Mouse (Mus musculus) liver, embryonic 11.5 days (tissue): ENCODE results near the gene Aamp. TPM values are rescaled to one million over a fixed set of nuclear protein-coding genes. Genes with fewer than 3 reads are reported as not detected.
A peak's percentile ranks its signal among the peaks of the same experiment; 100 is the strongest.
"Not testable (repeated sequence)": the region's sequence is repeated elsewhere in the genome, so short reads cannot be mapped to it uniquely, and the experiment has no call there.

Source experiments
- ATAC-seq: fragments of 200-750 bp; cut with Nextera tagmentation; replicated peaks from 2 replicates; pipeline ENCODE4 v1.8.0; 2017; ENCODE audit warnings: moderate number of reproducible peaks, mild to moderate bottlenecking, moderate TSS enrichment, moderate library complexity; ENCODE audit not compliant: low FRiP score
- DNase-seq: peaks from one replicate; pipeline ENCODE4 v3.0.0-alpha.2; 2017; ENCODE audit warnings: low spot score
- H3K27ac ChIP-seq: fragments of 300-500 bp; sonication (generic); 2 replicates; pipeline ENCODE4 v1.5.1; 2014; ENCODE audit warnings: mild to moderate bottlenecking, low read depth, low read length, control low read depth
- H3K27me3 ChIP-seq: fragments of 300-500 bp; sonication (generic); replicated peaks from 2 replicates; pipeline ENCODE4 v1.6.1; 2014; ENCODE audit warnings: low read length, mixed read lengths; ENCODE audit not compliant: control insufficient read depth, insufficient read depth
- H3K36me3 ChIP-seq: fragments of 300-500 bp; sonication (generic); 2 replicates; pipeline ENCODE4 v1.6.1; 2014; ENCODE audit warnings: mild to moderate bottlenecking, low read length, moderate library complexity, mixed read lengths; ENCODE audit not compliant: control insufficient read depth, insufficient read depth
- H3K4me1 ChIP-seq: fragments of 300-500 bp; sonication (generic); replicated peaks from 2 replicates; pipeline ENCODE4 v1.6.1; 2014; ENCODE audit warnings: low read length, mixed read lengths; ENCODE audit not compliant: control insufficient read depth, insufficient read depth
- H3K4me2 ChIP-seq: fragments of 300-500 bp; sonication (generic); 2 replicates; pipeline ENCODE4 v1.6.1; 2014; ENCODE audit warnings: mild to moderate bottlenecking, control low read depth, moderate library complexity
- H3K4me3 ChIP-seq: fragments of 300-500 bp; sonication (generic); 2 replicates; pipeline ENCODE4 v1.5.1; 2014; ENCODE audit warnings: low read depth, low read length, control low read depth
- H3K9ac ChIP-seq: fragments of 300-500 bp; sonication (generic); 2 replicates; pipeline ENCODE4 v1.6.1; 2014; ENCODE audit warnings: low read depth, low read length, control low read depth
- H3K9me3 ChIP-seq: fragments of 300-500 bp; sonication (generic); 2 replicates; pipeline ENCODE4 v1.6.1; 2016; ENCODE audit warnings: low read length, inconsistent platforms, mixed read lengths; ENCODE audit not compliant: control insufficient read depth
- WGBS: fragments of 180-500 bp; shearing (Covaris S2); extraction: QIAGEN DNeasy Blood & Tissue Kit; methylation state at CpG from one replicate; pipeline ENCODE4 v1.1.7; 2014; 5-methylcytosine and 5-hydroxymethylcytosine counted together
- polyA plus RNA-seq: library from polyadenylated mRNA; unstranded; fragments of >200 nt; fragmentation: Nextera tagmentation; extraction: Ambion mirVana; gene quantifications from 2 replicates; pipeline ENCODE4 v1.2.1, GENCODE M21; 2014

The Aamp gene
- polyA plus RNA-seq, 1 experiment from 2014 or later, result 193 TPM

- H3K4me1 ChIP-seq, result peaks cover 16% of the 10 kb centered on the region
- H3K9ac ChIP-seq, result no peak overlapping the region
- H3K9me3 ChIP-seq, result no peaks in the 10 kb centered on the region
- DNase-seq (no peak), ATAC-seq (no peak)
- WGBS, result 81% methylated on average over 9 of the region's 9 CpGs
- H3K27ac ChIP-seq, result no peak overlapping the region
- H3K4me2 ChIP-seq, result no peak overlapping the region
- H3K36me3 ChIP-seq, result peaks cover 11% of the 10 kb centered on the region
- no peaks in the 10 kb centered on the region for H3K27me3 ChIP-seq
- H3K4me3 ChIP-seq, result no peak overlapping the region
These were observed 4.7 kb upstream of the Aamp start for GRCm38 (mm10) chr1:74289248-74289647.

- DNase-seq (no peak), ATAC-seq (no peak)
- Histone ChIP-seq H3K4me1 (peaks cover 14% of the 10 kb centered on the region), H3K27ac (no peak overlapping the region), H3K36me3 (peaks cover 9% of the 10 kb centered on the region), H3K27me3 (no peaks in the 10 kb centered on the region), H3K4me2 (no peak overlapping the region), H3K9me3 (no peaks in the 10 kb centered on the region), H3K4me3 (no peak overlapping the region), H3K9ac (0 out of 2 replicates have a peak overlapping the region, but pooled peaks have one; percentile 2)
- 74% methylated on average over 4 of the region's 4 CpGs for WGBS
These were observed 3.8 kb upstream of the Aamp start for GRCm38 (mm10) chr1:74288327-74288726.

GRCm38 (mm10) chr1:74286869-74287607, 2.5 kb upstream of the Aamp start:
- H3K4me2 ChIP-seq, ATAC-seq, DNase-seq, H3K9ac ChIP-seq, H3K27me3 ChIP-seq, H3K27ac ChIP-seq, H3K4me3 ChIP-seq, H3K9me3 ChIP-seq: not testable (repeated sequence)
- peaks cover 17% of the 10 kb centered on the region for H3K4me1 ChIP-seq
- H3K36me3 ChIP-seq, result peaks cover 10% of the 10 kb centered on the region
- WGBS, result 62% methylated on average over 15 of the region's 17 CpGs

- Histone ChIP-seq H3K4me3 (peak overlapping the region; percentile 70), H3K9ac (peak overlapping the region; percentile 68), H3K4me2 (peak overlapping the region; percentile 69), H3K27me3 (no peaks in the 10 kb centered on the region), H3K27ac (no peak overlapping the region), H3K4me1 (peaks cover 17% of the 10 kb centered on the region), H3K36me3 (peaks cover 18% of the 10 kb centered on the region), H3K9me3 (no peaks in the 10 kb centered on the region)
- DNase-seq (peak; percentile 56), ATAC-seq (peak; percentile 1; the same call in 1 of the 2 replicates)
- WGBS, result 3% methylated on average over 23 of the region's 23 CpGs
These were observed 873 bp upstream of the Aamp start for GRCm38 (mm10) chr1:74285212-74286010.

GRCm38 (mm10) chr1:74283686-74284463, 663 bp downstream of the Aamp start:
- no peaks in the 10 kb centered on the region for H3K27me3 ChIP-seq
- H3K4me2 ChIP-seq, result peak overlapping the region; percentile 83
- DNase-seq (peak; percentile 51), ATAC-seq (peak; percentile 44)
- peak overlapping the region; percentile 74 for H3K9ac ChIP-seq
- H3K4me1 ChIP-seq, result peaks cover 17% of the 10 kb centered on the region
- H3K27ac ChIP-seq, result peak overlapping the region; percentile 28; the same call in 1 of the 2 replicates
- H3K36me3 ChIP-seq, result peaks cover 18% of the 10 kb centered on the region
- H3K4me3 ChIP-seq, result peak overlapping the region; percentile 70
- no peaks in the 10 kb centered on the region for H3K9me3 ChIP-seq
- WGBS, result 9% methylated on average over 14 of the region's 15 CpGs

- no peak overlapping the region for H3K27ac ChIP-seq
- peak overlapping the region; percentile 70; the same call in 1 of the 2 replicates for H3K4me3 ChIP-seq
- no peak overlapping the region for H3K9ac ChIP-seq
- DNase-seq (no peak), ATAC-seq (no peak)
- peaks cover 10% of the 10 kb centered on the region for H3K4me1 ChIP-seq
- no peaks in the 10 kb centered on the region for H3K27me3 ChIP-seq
- no peaks in the 10 kb centered on the region for H3K9me3 ChIP-seq
- H3K4me2 ChIP-seq, result peak overlapping the region; percentile 83
- 87% methylated on average over 10 of the region's 10 CpGs for WGBS
- H3K36me3 ChIP-seq, result peaks cover 18% of the 10 kb centered on the region
These were observed 1.5 kb downstream of the Aamp start for GRCm38 (mm10) chr1:74282896-74283625.

- WGBS, result 96% methylated on average over 8 of the region's 8 CpGs
- no peak overlapping the region for H3K9ac ChIP-seq
- peaks cover 18% of the 10 kb centered on the region for H3K36me3 ChIP-seq
- peaks cover 12% of the 10 kb centered on the region for H3K4me1 ChIP-seq
- DNase-seq, result no peak
- H3K9me3 ChIP-seq, result no peaks in the 10 kb centered on the region
- ATAC-seq, result no peak
- no peak overlapping the region for H3K4me2 ChIP-seq
- H3K4me3 ChIP-seq, result no peak overlapping the region
- no peaks in the 10 kb centered on the region for H3K27me3 ChIP-seq
- no peak overlapping the region for H3K27ac ChIP-seq
These were observed 2.7 kb downstream of the Aamp start for GRCm38 (mm10) chr1:74281886-74282285.

GRCm38 (mm10) chr1:74281372-74281771, 3.2 kb downstream of the Aamp start:
- Histone ChIP-seq H3K27ac (no peak overlapping the region), H3K27me3 (no peaks in the 10 kb centered on the region), H3K9me3 (no peaks in the 10 kb centered on the region), H3K4me3 (no peak overlapping the region), H3K9ac (no peak overlapping the region), H3K36me3 (peaks cover 18% of the 10 kb centered on the region), H3K4me1 (peaks cover 13% of the 10 kb centered on the region), H3K4me2 (no peak overlapping the region)
- no peak for ATAC-seq
- DNase-seq, result no peak
- WGBS, result 95% methylated on average over 2 of the region's 2 CpGs
